Mouse (Mus musculus): Measurements from ENCODE around the gene Nup214.

Gene Nup214

DNA sequence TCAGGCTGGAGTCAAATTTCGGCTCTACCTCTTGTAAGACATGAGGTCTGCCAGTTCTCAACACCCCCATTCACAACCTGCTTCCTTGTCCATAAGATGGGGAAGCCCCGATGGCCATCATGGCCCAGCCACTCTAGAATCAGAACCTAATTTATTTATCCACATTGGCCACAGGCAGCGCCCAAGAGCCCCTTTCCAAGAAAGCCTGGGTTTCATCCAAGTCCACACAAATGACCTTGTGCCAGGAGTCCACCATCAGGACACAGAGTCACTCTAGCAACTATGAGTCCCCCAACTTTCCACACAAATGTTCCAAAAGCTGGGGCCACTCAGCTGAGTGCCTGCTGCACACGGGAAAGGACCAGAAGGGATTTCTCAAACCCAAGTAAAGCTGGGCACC lies 91.8 kb downstream of the Nup214 start:
- POLR2A ChIA-PET: interaction anchor here in 1 of 4 experiments (2.9 kb wide), 1 partner anchor 8 kb away, joined by 9 read pairs; no protein-coding TSS in a partner anchor
- CTCF ChIA-PET: interaction anchor here in 2 of 4 experiments (0.7 kb wide), 2 partner anchors 227 to 388 kb away, joined by 3 to 4 read pairs; no protein-coding TSS in a partner anchor

DNA sequence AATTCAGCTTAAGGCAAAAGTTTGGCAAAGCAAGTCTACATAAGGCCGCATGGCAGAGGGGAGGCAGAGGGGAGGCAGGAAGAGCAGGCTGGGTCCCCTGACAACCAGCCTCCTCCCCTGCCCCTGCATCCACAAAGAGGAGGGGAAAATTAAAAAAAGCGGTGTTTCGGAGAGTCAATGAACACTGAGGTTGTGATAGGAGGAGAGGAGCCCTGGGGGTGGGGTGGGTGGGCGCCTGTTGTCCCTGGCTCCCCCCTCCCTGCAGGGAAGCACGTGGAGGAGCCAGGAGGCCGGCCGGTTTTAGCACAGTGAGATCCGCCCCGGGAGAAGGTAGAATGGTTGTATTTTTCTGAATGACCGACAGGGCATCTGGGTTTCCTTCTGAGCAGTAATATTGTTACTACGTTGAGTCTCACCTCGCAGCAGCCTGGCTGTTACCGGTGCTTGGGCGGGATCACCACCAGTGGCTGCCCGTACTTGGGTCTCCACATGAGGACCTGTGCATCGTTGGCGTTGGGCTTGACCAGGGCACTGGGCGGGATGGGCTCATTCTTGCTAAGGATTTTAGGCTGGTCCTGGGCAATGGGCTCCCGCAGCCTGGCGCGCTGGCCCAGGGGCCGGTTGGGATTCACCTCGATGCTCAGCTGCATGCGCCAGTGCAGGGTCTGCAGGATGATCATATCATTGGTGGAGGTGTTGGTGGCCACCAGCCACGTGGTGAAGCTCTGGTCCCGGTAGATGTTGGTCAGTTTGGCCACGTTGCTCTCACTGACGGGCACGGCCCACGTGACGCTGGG lies 94.8 kb downstream of the Nup214 start:
- ChIA-PET CTCF (interaction anchor here in 2 of 4 experiments (0.6 to 1.3 kb wide), 3 partner anchors 40 to 335 kb away, joined by 3 to 4 read pairs (median 3); no protein-coding TSS in a partner anchor), POLR2A (interaction anchor here in 2 of 4 experiments (1.0 to 1.6 kb wide), 9 partner anchors 8 to 96 kb away, joined by 3 to 5 read pairs (median 3); partner anchors contain the start of gene Nup214 (in 1 of the 2))

DNA sequence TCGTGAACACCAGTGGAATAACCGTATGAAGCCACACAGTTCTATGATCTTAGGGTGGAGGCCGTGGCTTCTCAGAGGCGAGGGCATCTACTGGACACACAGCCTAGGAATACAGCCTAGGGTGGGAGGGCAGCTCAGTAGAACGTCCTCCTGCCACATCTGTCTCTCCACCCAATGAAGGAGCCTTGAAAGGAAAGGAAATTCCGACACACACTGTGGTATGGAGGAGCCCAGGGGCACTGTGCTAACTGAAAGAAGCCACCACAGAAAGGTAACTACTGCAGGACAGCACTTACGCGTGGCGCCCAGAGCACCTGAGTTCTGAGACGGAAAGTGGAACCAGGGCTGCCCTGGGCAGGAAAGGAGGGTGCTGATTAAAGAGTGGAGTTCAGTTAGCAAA lies 96.5 kb downstream of the Nup214 start:
- ChIA-PET POLR2A (interaction anchor here in 3 of 4 experiments (0.7 to 1.5 kb wide), 7 partner anchors 12 to 466 kb away, joined by 3 read pairs; no protein-coding TSS in a partner anchor), CTCF (interaction anchor here in 1 of 4 experiments (1.1 kb wide), 1 partner anchor 13 kb away, joined by 4 read pairs; no protein-coding TSS in a partner anchor)

DNA sequence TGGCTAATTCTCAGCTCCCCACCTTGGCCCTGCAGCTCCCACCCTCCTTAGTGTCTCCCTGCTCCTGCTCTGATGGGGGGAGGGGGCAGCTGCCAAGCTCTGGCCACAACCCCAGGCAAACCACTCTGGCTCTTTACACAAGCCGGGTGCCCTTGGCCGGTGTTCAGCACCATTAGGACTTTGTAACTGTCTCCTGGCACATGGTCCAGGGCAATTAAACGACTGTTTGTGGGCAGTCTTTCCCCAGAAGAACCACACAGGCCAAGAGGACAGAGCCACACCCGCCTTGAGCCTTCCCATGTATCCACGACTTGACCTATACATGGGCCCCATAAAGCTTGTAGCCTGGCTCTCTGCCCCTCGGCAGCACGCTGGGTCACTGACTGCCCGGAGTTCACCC lies 100.2 kb downstream of the Nup214 start:
- ChIA-PET CTCF (interaction anchor here in 1 of 4 experiments (0.5 kb wide), 1 partner anchor 113 kb away, joined by 4 read pairs; no protein-coding TSS in a partner anchor), POLR2A (interaction anchor here in 3 of 4 experiments (0.5 to 2.9 kb wide), 19 partner anchors 9 to 729 kb away, joined by 3 to 24 read pairs (median 4); partner anchors contain the start of genes Fam78a (in 2 of the 3), Plpp7 (in 1 of the 3) and Swi5 (in 1 of the 3))

DNA sequence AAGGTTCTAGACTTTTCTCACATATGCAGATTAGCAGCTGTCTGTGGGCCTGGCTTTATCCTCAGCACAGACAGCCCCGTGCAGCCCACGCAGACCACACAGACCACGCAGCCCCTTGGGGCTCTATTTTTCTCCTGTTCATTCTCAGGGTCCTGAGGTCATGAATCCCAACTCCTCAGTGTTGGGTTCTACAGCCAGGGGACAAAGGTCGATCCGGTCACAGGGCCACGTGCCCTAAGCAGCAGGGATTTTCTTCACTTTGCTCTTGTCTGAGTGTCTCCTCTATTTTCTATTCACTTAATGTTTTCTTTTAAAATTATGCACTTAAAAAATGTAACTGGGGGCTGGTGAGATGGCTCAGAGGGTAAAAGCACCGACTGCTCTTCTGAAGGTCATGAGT lies 101.1 kb downstream of the Nup214 start:
- CTCF ChIA-PET: interaction anchor here in 1 of 4 experiments (0.7 kb wide), 1 partner anchor 26 kb away, joined by 4 read pairs; no protein-coding TSS in a partner anchor
- POLR2A ChIA-PET: interaction anchor here in 3 of 4 experiments (1.0 to 2.9 kb wide), 13 partner anchors 8 to 213 kb away, joined by 3 to 24 read pairs (median 5); partner anchors contain the start of genes Fam78a (in 2 of the 3), Prrc2b (in 1 of the 3) and Swi5 (in 1 of the 3)

DNA sequence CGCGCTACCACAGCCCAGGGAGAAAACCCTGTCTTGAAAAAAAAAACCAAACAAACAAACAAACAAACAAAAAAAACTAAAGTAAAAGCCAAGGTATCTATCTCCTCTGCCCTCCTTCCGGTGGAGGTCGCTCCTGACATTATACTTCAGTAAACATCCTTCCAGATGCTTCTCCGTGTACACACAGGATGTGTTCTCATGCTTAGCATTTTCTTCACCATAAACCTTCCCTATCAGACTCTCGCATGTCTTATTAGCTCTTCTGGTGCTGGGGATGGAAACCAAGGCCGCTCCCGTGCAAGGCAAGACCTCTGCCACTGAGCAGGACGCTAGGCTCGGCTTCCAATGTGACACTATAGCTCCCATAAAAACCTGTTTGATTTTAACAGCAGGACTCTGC lies 103.5 kb downstream of the Nup214 start:
- ChIA-PET POLR2A (interaction anchor here in 3 of 4 experiments (0.6 to 2.1 kb wide), 10 partner anchors 10 to 176 kb away, joined by 3 to 11 read pairs (median 4); partner anchors contain the start of gene Plpp7 (in 1 of the 3)), CTCF (interaction anchor here in 1 of 4 experiments (0.8 to 1.2 kb wide), 2 partner anchors 57 to 125 kb away, joined by 3 read pairs; no protein-coding TSS in a partner anchor)

DNA sequence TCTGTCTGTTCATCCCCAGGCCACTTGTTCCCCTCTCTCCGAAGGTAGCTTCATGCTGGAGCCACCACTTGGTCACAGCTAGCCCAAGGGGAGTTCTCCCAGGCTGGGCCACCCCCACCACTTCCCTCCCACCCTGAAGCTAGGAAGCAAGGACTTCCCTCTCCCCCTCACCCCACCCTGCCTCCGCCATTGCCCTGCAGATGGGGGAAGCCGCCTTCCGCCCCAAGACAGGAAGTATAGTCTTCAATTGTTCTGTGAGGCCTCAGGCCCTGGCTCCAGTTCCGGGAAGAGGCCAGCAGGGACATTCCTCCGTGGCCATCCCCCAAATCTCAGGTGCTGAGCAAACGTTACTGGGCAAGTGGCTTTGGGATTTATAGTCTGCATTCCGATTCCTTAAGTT lies 104.3 kb downstream of the Nup214 start:
- CTCF ChIA-PET: interaction anchor here in 1 of 4 experiments (0.8 to 1.2 kb wide), 2 partner anchors 56 to 126 kb away, joined by 3 read pairs; no protein-coding TSS in a partner anchor

DNA sequence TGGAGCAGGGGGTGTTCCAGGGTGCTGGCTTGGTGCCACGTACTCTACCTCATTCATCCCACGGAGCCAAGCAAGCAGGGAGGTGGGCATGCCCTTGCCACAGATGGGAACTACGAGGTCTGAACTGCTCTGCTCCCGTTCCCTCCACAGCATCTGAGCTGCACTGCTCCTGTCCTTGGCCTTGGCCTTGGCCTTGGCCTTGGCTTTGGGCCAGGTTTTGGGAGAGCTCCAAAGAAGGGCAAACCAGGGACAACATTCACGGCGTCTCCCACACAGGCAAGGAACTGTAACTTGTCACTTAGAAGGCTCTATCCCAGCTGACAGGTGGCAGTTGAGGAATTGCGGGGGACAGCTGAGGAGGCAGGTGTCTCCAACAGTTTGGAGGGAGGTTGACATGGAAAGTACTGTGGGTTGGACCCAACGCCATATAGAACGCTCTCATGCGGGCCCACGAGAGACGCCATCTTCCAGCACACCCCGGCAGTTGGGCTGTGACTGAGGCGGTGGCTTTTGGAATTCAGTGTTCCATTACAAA lies 105.0 kb downstream of the Nup214 start:
- ChIA-PET CTCF (no interaction called here), POLR2A (interaction anchor here in 3 of 4 experiments (0.6 to 1.9 kb wide), 6 partner anchors 11 to 1522 kb away, joined by 3 to 7 read pairs (median 4); partner anchors contain the start of gene Abl1 (in 1 of the 3))

More for the DNA sequence above, 104.3 kb downstream of the Nup214 start:
- POLR2A ChIA-PET: interaction anchor here in 3 of 4 experiments (0.6 to 2.1 kb wide), 14 partner anchors 9 to 177 kb away, joined by 3 to 11 read pairs (median 4); partner anchors contain the start of gene Plpp7 (in 1 of the 3)

DNA sequence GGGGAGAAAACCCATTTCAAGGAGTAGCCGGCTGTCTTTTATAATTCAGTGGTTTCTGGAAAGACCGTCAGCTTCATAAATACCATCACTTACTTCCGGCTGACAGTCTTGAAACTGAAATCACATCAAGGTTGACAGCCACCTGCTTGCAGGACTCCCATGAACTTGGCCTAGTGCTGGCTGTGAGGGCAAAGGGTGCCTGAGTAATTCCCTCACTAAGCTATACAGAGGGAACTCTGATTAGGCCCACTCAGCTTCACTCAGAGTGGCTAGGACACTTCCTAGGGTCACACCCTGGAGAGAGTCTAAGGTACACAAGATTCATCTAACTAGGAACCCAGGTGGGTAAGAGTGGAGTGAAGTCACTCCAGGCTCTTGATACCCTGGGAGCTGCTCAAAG lies 106.4 kb downstream of the Nup214 start:
- ChIA-PET CTCF (interaction anchor here in 2 of 4 experiments (0.7 to 1.4 kb wide), 2 partner anchors 16 to 276 kb away, joined by 3 read pairs; no protein-coding TSS in a partner anchor), POLR2A (interaction anchor here in 2 of 4 experiments (0.8 to 1.6 kb wide), 6 partner anchors 9 to 25 kb away, joined by 3 read pairs; partner anchors contain the start of gene Plpp7 (in 1 of the 2))

DNA sequence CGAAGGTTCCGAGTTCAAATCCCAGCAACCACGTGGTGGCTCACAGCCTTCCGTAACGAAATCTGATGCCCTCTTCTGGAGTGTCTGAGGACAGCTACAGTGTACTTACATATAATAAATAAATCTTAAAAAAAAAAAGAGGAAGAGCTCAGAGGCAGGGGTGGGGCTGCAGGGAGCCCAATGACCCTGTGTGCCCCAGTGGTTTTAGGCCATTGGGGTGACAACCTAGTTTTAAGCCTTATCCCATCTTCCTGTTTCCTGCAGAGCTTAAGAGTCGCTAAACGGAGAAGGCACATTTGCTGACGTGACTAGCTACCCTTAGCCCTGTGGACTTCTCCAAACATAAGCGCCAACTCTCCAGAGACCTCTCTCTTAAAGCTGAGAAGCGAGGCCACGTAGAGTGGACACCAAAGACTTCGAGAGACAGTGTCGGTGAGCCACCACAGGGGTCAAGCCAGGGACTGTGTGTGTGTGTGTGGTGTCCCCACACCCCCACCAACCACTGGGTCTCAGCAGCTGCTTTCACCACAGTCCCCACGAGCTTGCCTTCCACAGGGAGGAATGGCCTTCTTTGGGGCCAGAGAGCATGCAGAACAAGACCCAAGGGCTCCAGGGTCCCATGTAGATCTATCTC lies 107.2 kb downstream of the Nup214 start:
- ChIA-PET CTCF (interaction anchor here in 3 of 4 experiments (0.5 to 1.0 kb wide), 5 partner anchors 36 to 275 kb away, joined by 3 to 4 read pairs (median 3); no protein-coding TSS in a partner anchor), POLR2A (interaction anchor here in 1 of 4 experiments (1.0 to 1.6 kb wide), 5 partner anchors 9 to 164 kb away, joined by 3 read pairs; no protein-coding TSS in a partner anchor)

DNA sequence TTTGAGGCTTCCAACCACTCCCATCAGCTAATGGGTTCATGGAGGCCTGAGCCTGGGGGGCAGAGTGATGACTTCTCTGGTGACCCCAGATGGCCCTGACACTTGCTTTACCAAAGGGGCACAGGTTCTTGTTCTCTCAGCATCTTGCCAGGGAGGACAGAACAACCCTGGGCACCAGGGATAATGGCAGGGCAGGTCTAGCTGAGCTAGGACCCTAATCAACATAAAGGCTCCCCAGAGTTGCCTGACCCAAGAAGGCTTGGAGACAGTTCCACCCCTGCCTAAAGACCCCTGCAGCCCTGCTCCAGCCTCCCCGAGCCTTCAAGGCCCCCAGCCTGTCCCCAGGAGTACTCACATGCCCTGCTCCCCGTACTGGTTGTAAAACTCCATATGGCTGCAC lies 108.0 kb downstream of the Nup214 start:
- POLR2A ChIA-PET: interaction anchor here in 2 of 4 experiments (0.6 to 1.8 kb wide), 5 partner anchors 21 to 165 kb away, joined by 3 to 5 read pairs (median 3); no protein-coding TSS in a partner anchor
- CTCF ChIA-PET: interaction anchor here in 1 of 4 experiments (0.6 kb wide), 1 partner anchor 131 kb away, joined by 3 read pairs; no protein-coding TSS in a partner anchor

DNA sequence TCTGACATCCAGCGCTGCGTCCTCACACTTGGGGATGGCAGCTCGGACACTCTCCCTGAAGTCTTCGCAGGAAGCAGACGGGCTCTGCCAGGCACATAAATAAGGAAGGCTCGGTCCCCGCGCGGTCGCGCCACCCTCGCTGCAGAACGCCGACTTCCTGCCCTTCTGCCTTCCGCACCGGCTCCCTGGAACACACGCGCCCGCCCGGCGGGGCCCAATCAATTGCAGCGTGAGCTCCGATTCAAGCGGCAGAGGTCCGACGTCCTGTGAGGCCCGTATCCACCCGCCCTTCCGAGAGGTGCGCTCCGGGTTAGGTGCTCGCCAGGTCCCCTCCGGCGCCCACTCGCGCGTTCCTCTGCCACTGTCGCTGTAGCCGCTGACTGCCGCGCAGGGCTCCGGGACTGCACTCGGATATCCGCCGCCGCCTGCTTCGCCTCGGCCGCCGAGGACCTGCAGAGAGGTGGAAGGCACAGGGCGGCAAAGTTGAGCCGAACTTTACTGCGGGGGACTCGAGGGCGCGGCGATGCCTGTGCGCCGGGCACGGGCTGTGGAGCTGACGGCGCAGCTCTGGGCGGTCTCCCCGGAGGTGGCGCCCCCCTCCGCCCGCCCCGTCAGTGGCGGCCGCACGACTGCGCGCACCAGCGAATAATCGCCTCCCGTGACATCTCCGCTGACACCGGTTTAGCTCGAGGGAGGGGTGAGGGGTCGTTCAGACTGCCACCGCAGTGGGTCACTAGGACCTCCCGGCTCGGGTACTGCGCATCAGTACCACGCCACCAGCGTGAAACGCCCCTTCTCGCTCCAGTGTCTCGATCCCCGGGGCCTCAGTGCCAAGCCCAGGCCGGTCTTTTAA lies 109.1 kb downstream of the Nup214 start:
- ChIA-PET CTCF (interaction anchor here (0.6 to 1.9 kb wide), 12 partner anchors 12 to 558 kb away, joined by 3 to 8 read pairs (median 4); no protein-coding TSS in a partner anchor), POLR2A (interaction anchor here in 3 of 4 experiments (0.6 to 3.1 kb wide), 15 partner anchors 8 to 696 kb away, joined by 3 to 24 read pairs (median 5); partner anchors contain the start of gene Plpp7 (in 1 of the 3))

DNA sequence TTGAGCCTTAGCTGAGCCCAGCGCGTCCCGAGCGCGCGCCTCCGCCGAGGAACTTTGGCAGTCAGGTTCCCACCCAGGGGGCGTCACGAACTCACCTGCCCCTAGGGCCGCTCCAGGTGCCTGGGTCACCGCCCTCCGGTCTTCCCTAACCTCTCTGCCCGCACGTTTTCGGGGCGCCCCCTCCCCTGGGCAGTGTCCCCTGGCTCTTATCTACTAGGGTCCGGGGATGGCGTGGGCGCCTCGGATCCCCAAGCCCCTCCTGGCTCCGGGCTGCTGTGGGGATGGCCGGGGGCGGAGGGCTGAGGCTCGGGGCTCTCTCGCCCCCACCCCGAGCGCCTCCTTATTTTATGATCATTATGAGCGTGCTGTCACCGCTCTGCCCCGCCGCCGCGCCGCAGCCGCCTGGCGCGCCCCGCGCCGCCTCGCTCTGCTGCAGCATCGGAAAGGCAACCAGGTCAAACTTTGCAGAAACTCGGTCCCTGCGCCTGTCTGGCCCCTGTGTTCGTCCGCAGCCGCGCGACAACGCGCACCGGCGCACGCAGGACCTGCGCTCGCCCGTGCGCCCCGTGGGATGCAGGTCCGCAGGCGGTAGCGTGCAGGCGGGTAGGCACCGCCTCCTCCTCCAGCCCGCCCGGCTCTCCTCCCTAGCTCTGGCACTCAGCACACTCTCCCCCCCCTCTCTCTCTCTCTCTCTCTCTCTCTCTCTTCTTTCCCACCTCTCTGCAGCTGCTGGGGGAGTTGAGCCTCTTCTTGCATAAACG lies 110.1 kb downstream of the Nup214 start, which contains the start of gene Fam78a:
Gene Fam78a (minus strand): TSS at position 747 of the 761 bp plus-strand sequence.
- POLR2A ChIA-PET: interaction anchor here in 3 of 4 experiments (0.5 to 3.1 kb wide), 17 partner anchors 9 to 696 kb away, joined by 3 to 24 read pairs (median 4); partner anchors contain the start of genes Plpp7 (in 1 of the 3) and Swi5 (in 1 of the 3)
- CTCF ChIA-PET: interaction anchor here (0.6 to 1.9 kb wide), 9 partner anchors 13 to 1922 kb away, joined by 3 to 6 read pairs (median 4); no protein-coding TSS in a partner anchor

DNA sequence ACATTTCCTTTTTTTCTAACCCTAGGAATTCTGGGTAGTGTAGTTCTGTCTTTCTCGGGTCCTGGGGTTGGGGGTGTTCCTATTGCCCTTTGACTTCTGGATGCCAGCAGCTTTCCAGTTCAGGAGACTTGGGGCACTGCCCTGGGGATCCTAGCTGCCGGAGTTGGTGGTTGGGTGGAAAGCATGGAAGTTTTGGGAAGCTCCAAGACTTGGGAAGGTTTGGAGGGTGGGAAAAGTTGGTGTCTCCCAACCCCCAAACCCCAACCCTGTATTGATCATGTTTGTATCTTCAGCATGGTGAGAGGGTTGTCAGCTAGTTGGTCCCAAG lies 110.6 kb downstream of the Nup214 start:
- ChIA-PET CTCF (interaction anchor here in 3 of 4 experiments (0.6 to 1.9 kb wide), 3 partner anchors 49 to 1923 kb away, joined by 3 to 5 read pairs (median 3); no protein-coding TSS in a partner anchor), POLR2A (interaction anchor here in 2 of 4 experiments (0.5 to 3.1 kb wide), 9 partner anchors 10 to 560 kb away, joined by 3 to 24 read pairs (median 4); partner anchors contain the start of gene Swi5 (in 1 of the 2))

DNA sequence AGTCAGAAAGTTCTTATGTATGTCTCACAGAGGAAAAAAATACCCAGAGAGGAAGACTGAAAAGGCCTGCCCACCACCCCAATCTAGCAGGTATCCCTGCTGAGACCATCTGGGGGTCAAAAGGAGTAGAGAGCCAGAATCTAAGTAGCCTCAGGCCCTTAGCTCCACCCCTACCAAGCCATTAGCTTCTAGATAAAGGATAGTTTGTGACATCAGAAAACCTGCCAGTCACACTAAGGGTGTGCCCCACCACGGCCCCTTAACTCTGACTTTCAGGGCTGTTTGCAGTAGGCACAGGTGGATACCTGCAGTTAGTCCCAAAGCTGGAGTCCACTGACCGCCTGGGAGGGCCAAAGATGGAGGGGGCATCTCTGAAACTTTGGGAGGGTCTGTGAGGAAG lies 111.0 kb downstream of the Nup214 start:
- CTCF ChIA-PET: interaction anchor here in 2 of 4 experiments (0.9 to 1.9 kb wide), 2 partner anchors 49 kb away, joined by 3 to 5 read pairs; no protein-coding TSS in a partner anchor
- POLR2A ChIA-PET: interaction anchor here in 2 of 4 experiments (0.5 to 3.1 kb wide), 6 partner anchors 11 to 276 kb away, joined by 3 to 24 read pairs (median 4); partner anchors contain the start of gene Swi5 (in 1 of the 2)

All from embryonic stem cell, embryonic (primary cell).